Mouse (Mus musculus) ES-E14 (cell line): Measurements from ENCODE around the gene Soga3.

ENCODE experiments used
- CHD2 ChIP-seq: IDR thresholded peaks from 2 replicates; pipeline ENCODE4 v1.6.1; 2014; ENCODE audit warnings: mild to moderate bottlenecking, low read depth, low read length, inconsistent platforms
- HCFC1 ChIP-seq: IDR thresholded peaks from 2 replicates; pipeline ENCODE4 v1.6.1; 2012; ENCODE audit warnings: low read length, inconsistent platforms, borderline replicate concordance; ENCODE audit not compliant: insufficient read depth
- ZNF384 ChIP-seq: IDR thresholded peaks from 2 replicates; pipeline ENCODE4 v1.6.1; 2012; ENCODE audit warnings: low read depth, low read length, inconsistent platforms

- TF ChIP-seq ZNF384: no peak
- no peak for TF ChIP-seq HCFC1
- TF ChIP-seq CHD2: no peak
Measured at GRCm38 (mm10) chr10:29106962-29107361, 36.7 kb upstream of the Soga3 start.
